In the genomic region with DNA sequence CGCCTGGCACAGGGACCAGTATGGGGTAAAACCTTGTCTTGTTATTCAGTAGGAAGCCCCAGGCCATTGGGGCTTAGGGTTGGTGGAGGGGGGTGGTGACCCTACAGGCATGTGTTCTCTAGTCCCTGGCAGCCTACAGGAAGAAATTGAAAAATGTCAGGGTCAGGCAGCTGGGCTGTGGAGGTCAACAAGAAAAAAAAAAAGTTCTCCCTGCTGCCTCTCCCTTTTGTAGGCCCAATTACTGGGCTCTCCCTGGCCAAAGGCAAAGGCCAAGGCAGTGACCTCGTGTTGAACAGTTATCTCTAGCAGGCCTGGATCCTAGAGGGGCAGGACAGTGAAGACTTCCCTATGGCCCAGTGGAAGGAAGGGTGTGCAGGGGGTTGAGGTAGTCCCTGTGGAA, we compare ENCODE assay signal across 25 mouse cellular contexts. TPM values are rescaled to one million over a fixed set of nuclear protein-coding genes. Genes with fewer than 3 reads are reported as not detected.
DNase-seq lines count a peak whose midpoint lies in the region; ATAC-seq lines count a peak whose summit lies in the region.
"Had no signal": no experiment of that assay in that cellular context is flagged by ENCODE, and none has a peak within 500 bp of the region (broad histone marks: within the 10 kb centered on the region; RNA-seq: fewer than 3 reads in every experiment).

No protein-coding gene starts in this region.

- no peak for ATAC-seq in liver, embryonic 15.5 days (ENCODE audit: insufficient read depth)
- ATAC-seq in liver, embryonic 11.5 days (replicated peaks; ENCODE audit: low FRiP score) = no peak
- no peak for ATAC-seq in erythroblast, adult 5-6 weeks (replicated peaks; ENCODE audit: low FRiP score, poor library complexity, severe bottlenecking)

- 22% methylated on average over 2 of the region's 2 CpGs for WGBS in liver, embryonic 15.5 days (ENCODE audit: insufficient replicate concordance)
- 40% methylated on average over 2 of the region's 2 CpGs for WGBS in liver, embryonic 11.5 days

- peak; percentile 85 for DNase-seq in adrenal gland, adult 2 months
- DNase-seq in adrenal gland, postnatal 25 days = no peak
- DNase-seq in liver, embryonic 11.5 days (ENCODE audit: low spot score) = no peak
- DNase-seq in testis, postnatal 14 days (ENCODE audit: low spot score) = peak; percentile 59
- DNase-seq in testis, postnatal 10 days (ENCODE audit: low spot score) = no peak
- DNase-seq in layer of hippocampus, adult 8-10 months (ENCODE audit: low spot score in 2 of 2) = no peak
- DNase-seq: cerebellum, adult 9-10 months; gastrocnemius, postnatal 14 days; heart, adult 2 months; heart, postnatal 14 days; kidney, adult 11 months; kidney, postnatal 4 days; liver, embryonic 13.5 days; lung, embryonic 14.5 days; retina, postnatal 1 day; right cerebral cortex, postnatal 25 days; spleen, adult 18-20 months; thymus, postnatal 14 days had no signal

- no peak overlapping the region for H3K4me3 ChIP-seq in liver, embryonic 15.5 days (replicated peaks)
- H3K4me3 ChIP-seq in liver, embryonic 11.5 days (ENCODE audit: low read depth, low read length) = no peak overlapping the region
- H3K4me3 ChIP-seq: heart, adult 2 months; heart, embryonic 13.5 days; hindbrain, embryonic 13.5 days; kidney, embryonic 15.5 days; left cerebral cortex, adult 2 months; liver, embryonic 13.5 days; neural tube, embryonic 15.5 days had no signal

- 0 out of 2 replicates have a peak overlapping the region, but pooled peaks have one; percentile 29 for H3K27ac ChIP-seq in liver, embryonic 15.5 days (replicated peaks)
- no peak overlapping the region for H3K27ac ChIP-seq in liver, embryonic 11.5 days (ENCODE audit: low read depth, low read length)
- H3K27ac ChIP-seq: heart, adult 2 months; heart, embryonic 13.5 days; hindbrain, embryonic 13.5 days; kidney, embryonic 15.5 days; left cerebral cortex, adult 2 months; liver, embryonic 13.5 days; neural tube, embryonic 15.5 days had no signal

- H3K4me1 ChIP-seq in liver, embryonic 15.5 days (replicated peaks) = no peaks in the 10 kb centered on the region; the same call in 1 of the 2 replicates
- H3K4me1 ChIP-seq in liver, embryonic 11.5 days (replicated peaks; ENCODE audit: control insufficient read depth, insufficient read depth, low read length) = peaks cover 2% of the 10 kb centered on the region; the same call in 1 of the 2 replicates
- H3K4me1 ChIP-seq: heart, embryonic 13.5 days; kidney, embryonic 15.5 days; neural tube, embryonic 15.5 days had no signal

- no peak overlapping the region for H3K4me2 ChIP-seq in liver, embryonic 15.5 days
- no peak overlapping the region for H3K4me2 ChIP-seq in liver, embryonic 11.5 days
- H3K4me2 ChIP-seq: heart, embryonic 13.5 days; hindbrain, embryonic 13.5 days; kidney, embryonic 15.5 days; liver, embryonic 13.5 days; lung, embryonic 14.5 days; neural tube, embryonic 15.5 days had no signal

- no peaks in the 10 kb centered on the region for H3K27me3 ChIP-seq in liver, embryonic 15.5 days
- H3K27me3 ChIP-seq in liver, embryonic 11.5 days (replicated peaks; ENCODE audit: control insufficient read depth, insufficient read depth, low read length) = no peaks in the 10 kb centered on the region
- H3K27me3 ChIP-seq: hindbrain, embryonic 13.5 days; liver, embryonic 13.5 days; neural tube, embryonic 15.5 days had no signal

- no peak overlapping the region for H3K9ac ChIP-seq in liver, embryonic 15.5 days
- no peak overlapping the region for H3K9ac ChIP-seq in liver, embryonic 11.5 days (ENCODE audit: low read depth, low read length)
- H3K9ac ChIP-seq: heart, embryonic 13.5 days; hindbrain, embryonic 13.5 days; kidney, embryonic 15.5 days; liver, embryonic 13.5 days; lung, embryonic 14.5 days; neural tube, embryonic 15.5 days had no signal

- no peaks in the 10 kb centered on the region for H3K36me3 ChIP-seq in liver, embryonic 15.5 days (replicated peaks)
- 0 out of 2 replicates have a peak, but pooled peaks cover 2% of the 10 kb centered on the region for H3K36me3 ChIP-seq in liver, embryonic 11.5 days (ENCODE audit: control insufficient read depth, insufficient read depth, low read length)
- H3K36me3 ChIP-seq: heart, embryonic 13.5 days; hindbrain, embryonic 13.5 days; liver, embryonic 13.5 days; neural tube, embryonic 15.5 days had no signal

- no peaks in the 10 kb centered on the region for H3K9me3 ChIP-seq in liver, embryonic 15.5 days (replicated peaks)
- H3K9me3 ChIP-seq in liver, embryonic 11.5 days (ENCODE audit: control insufficient read depth, low read length) = no peaks in the 10 kb centered on the region
- H3K9me3 ChIP-seq: heart, embryonic 13.5 days; hindbrain, embryonic 13.5 days; kidney, embryonic 15.5 days; liver, embryonic 13.5 days; neural tube, embryonic 15.5 days had no signal

RNA-seq across cellular contexts. Expression of gene Slc45a3, which starts 17.7 kb away (rescaled TPM):
- total RNA-seq in adrenal gland, adult 2 months (2021) = 10 to 100 TPM; 15.5 to 25.5 TPM
- polyA plus RNA-seq in adrenal gland, adult 2 months (2012; rRNA removed) = 23.7 and 35.0 TPM in 2 replicates
- total RNA-seq in adrenal gland, postnatal 25 days (2021) = 12.6 and 15.5 TPM in 2 replicates
- polyA plus RNA-seq in liver, embryonic 15.5 days (2015; fragmentation: Nextera tagmentation; extraction: Ambion mirVana) = 2.6 and 3.1 TPM in 2 replicates
- 3.5 and 3.8 TPM in 2 replicates for polyA plus RNA-seq in liver, embryonic 11.5 days (2014; fragmentation: Nextera tagmentation; extraction: Ambion mirVana)
- not detected in 2 replicates for total RNA-seq in erythroblast, adult 5-6 weeks (2015; ENCODE audit: low replicate concordance)
- total RNA-seq in erythroblast, adult 5-6 weeks (2017; ENCODE audit: low replicate concordance) = 0.56 and 1.3 TPM in 2 replicates
- total RNA-seq in layer of hippocampus, adult 8-10 months (2022) = under 1 TPM; 0.63 to 0.75 (median 0.70) TPM

RNA-seq across cellular contexts. Expression of gene Elk4, which starts 26.9 kb away (rescaled TPM):
- 10 to 100 TPM; 78.1 to 82.8 TPM for total RNA-seq in adrenal gland, adult 2 months (2021)
- 17.0 and 18.0 TPM in 2 replicates for polyA plus RNA-seq in adrenal gland, adult 2 months (2012; rRNA removed)
- total RNA-seq in adrenal gland, postnatal 25 days (2021) = 100 and 117 TPM in 2 replicates
- 7.9 and 10.1 TPM in 2 replicates for polyA plus RNA-seq in liver, embryonic 15.5 days (2015; fragmentation: Nextera tagmentation; extraction: Ambion mirVana)
- polyA plus RNA-seq in liver, embryonic 11.5 days (2014; fragmentation: Nextera tagmentation; extraction: Ambion mirVana) = 17.8 and 20.9 TPM in 2 replicates
- total RNA-seq in erythroblast, adult 5-6 weeks (2015; ENCODE audit: low replicate concordance) = 96.8 and 101 TPM in 2 replicates
- 75.8 and 94.4 TPM in 2 replicates for total RNA-seq in erythroblast, adult 5-6 weeks (2017; ENCODE audit: low replicate concordance)
- total RNA-seq in layer of hippocampus, adult 8-10 months (2022) = 10 to 100 TPM; 51.2 to 62.8 (median 58.9) TPM

Comparison
In these comparisons a context has a peak if more than half of its experiments do, and no peak if none do; other contexts are left out.
1. DNase-seq: peak in adrenal gland, adult 2 months (single experiment) and testis, postnatal 14 days (single experiment); none in adrenal gland, postnatal 25 days (single experiment), liver, embryonic 11.5 days (single experiment), testis, postnatal 10 days (single experiment) and layer of hippocampus, adult 8-10 months (0 of 2).